8 mouse cellular contexts compared by ENCODE assay signal in genomic region chr10:34296911-34297298, GRCm38 (mm10). TPM values are rescaled to one million over a fixed set of nuclear protein-coding genes. Genes with fewer than 3 reads are reported as not detected.
DNase-seq lines count a peak whose midpoint lies in the region; ATAC-seq and TF ChIP-seq lines count a peak whose summit lies in the region.

No protein-coding gene starts in this region.

- peaks cover 18% of the 10 kb centered on the region for H3K4me1 ChIP-seq in erythroblast, embryonic 14.5 days (ENCODE audit: control insufficient read depth)
- H3K4me1 ChIP-seq in forebrain, embryonic 13.5 days: peaks cover 43% of the 10 kb centered on the region
- H3K4me1 ChIP-seq in liver, embryonic 13.5 days (replicated peaks): peaks cover 13% of the 10 kb centered on the region

- H3K9ac ChIP-seq in forebrain, embryonic 13.5 days: peak overlapping the region; percentile 71
- no peak overlapping the region for H3K9ac ChIP-seq in liver, embryonic 13.5 days

- no peak for DNase-seq in liver, embryonic 13.5 days
- DNase-seq in adrenal gland, postnatal 10 days: no peak
- no peak for DNase-seq in spleen, postnatal 14 days (ENCODE audit: low spot score in 2 of 2)

- peaks cover 23% of the 10 kb centered on the region for H3K27me3 ChIP-seq in erythroblast, embryonic 14.5 days (ENCODE audit: control insufficient read depth)
- H3K27me3 ChIP-seq in C2C12 (ENCODE audit: control insufficient read depth, insufficient read depth, insufficient read length): no peaks in the 10 kb centered on the region
- no peaks in the 10 kb centered on the region for H3K27me3 ChIP-seq in forebrain, embryonic 13.5 days
- peaks cover 12% of the 10 kb centered on the region; the same call in 1 of the 2 replicates for H3K27me3 ChIP-seq in liver, embryonic 13.5 days

- H3ac ChIP-seq in C2C12 (ENCODE audit: control insufficient read depth, insufficient read length, low read depth): no peak overlapping the region

- peak overlapping the region; percentile 64 for H3K4me3 ChIP-seq in erythroblast, embryonic 14.5 days (replicated peaks)
- H3K4me3 ChIP-seq in C2C12 (ENCODE audit: insufficient read depth, poor library complexity, severe bottlenecking): peak overlapping the region; percentile 37
- peak overlapping the region; percentile 80 for H3K4me3 ChIP-seq in forebrain, embryonic 13.5 days
- peak overlapping the region; percentile 67 for H3K4me3 ChIP-seq in liver, embryonic 13.5 days (replicated peaks)

- peak overlapping the region; percentile 99 for H3K27ac ChIP-seq in forebrain, embryonic 13.5 days
- no peak overlapping the region for H3K27ac ChIP-seq in liver, embryonic 13.5 days

- no peaks in the 10 kb centered on the region for H3K79me2 ChIP-seq in C2C12 (ENCODE audit: control insufficient read depth, insufficient read depth)

- H3K9me3 ChIP-seq in erythroblast, embryonic 14.5 days (ENCODE audit: control insufficient read depth, low read length): no peaks in the 10 kb centered on the region
- no peaks in the 10 kb centered on the region for H3K9me3 ChIP-seq in forebrain, embryonic 13.5 days (replicated peaks)
- no peaks in the 10 kb centered on the region for H3K9me3 ChIP-seq in liver, embryonic 13.5 days (replicated peaks)

- ATAC-seq in erythroblast, adult 5-6 weeks (replicated peaks; ENCODE audit: low FRiP score, poor library complexity, severe bottlenecking): no peak
- ATAC-seq in forebrain, embryonic 13.5 days: peak; percentile 36
- no peak for ATAC-seq in liver, embryonic 13.5 days (ENCODE audit: low read depth)
- ATAC-seq in inflammation-experienced regulatory T-cells, adult 6 months: no peak

- H3K4me2 ChIP-seq in forebrain, embryonic 13.5 days: peak overlapping the region; percentile 89
- peak overlapping the region; percentile 92 for H3K4me2 ChIP-seq in liver, embryonic 13.5 days

- H3K79me3 ChIP-seq in C2C12 (ENCODE audit: low read depth): no peaks in the 10 kb centered on the region

- H3K36me3 ChIP-seq in erythroblast, embryonic 14.5 days (ENCODE audit: control insufficient read depth): no peaks in the 10 kb centered on the region
- H3K36me3 ChIP-seq in C2C12 (ENCODE audit: control insufficient read depth, insufficient read depth): no peaks in the 10 kb centered on the region
- no peaks in the 10 kb centered on the region for H3K36me3 ChIP-seq in forebrain, embryonic 13.5 days (ENCODE audit: poor library complexity, severe bottlenecking)
- no peaks in the 10 kb centered on the region for H3K36me3 ChIP-seq in liver, embryonic 13.5 days

- TF ChIP-seq CTCF in C2C12 (IDR thresholded peaks at IDR 0.05; ENCODE audit: control insufficient read depth, insufficient read depth, insufficient read length): no peak

- 2% methylated on average over 13 of the region's 13 CpGs for WGBS in forebrain, embryonic 13.5 days
- WGBS in liver, embryonic 13.5 days (ENCODE audit: insufficient replicate concordance): 8% methylated on average over 13 of the region's 13 CpGs

TF ChIP-seq in C2C12, 6 proteins besides CTCF, POLR2A, EP300 and RAD21:
- TF ChIP-seq MAX (IDR thresholded peaks at IDR 0.05) (no peak), MYOD1 (IDR thresholded peaks at IDR 0.05; ENCODE audit: control insufficient read depth, insufficient read length, low read depth) (no peak), CEBPB (IDR thresholded peaks at IDR 0.05; ENCODE audit: low read depth) (no peak), USF1 (IDR thresholded peaks at IDR 0.05; ENCODE audit: low read depth) (no peak), FOSL1 (IDR thresholded peaks at IDR 0.05; ENCODE audit: insufficient read depth, low read length, poor library complexity, severe bottlenecking) (no peak), MYOG (IDR thresholded peaks at IDR 0.05; ENCODE audit: control insufficient read depth, extremely low read depth, insufficient read length) (no peak)
TF ChIP-seq in C2C12: peak in this region for 0.

RNA-seq across cellular contexts. Expression of gene Tspyl4, which starts 0.3 kb away (rescaled TPM):
- 0.03 TPM in 1 of 2 replicates, not detected in the other for polyA plus RNA-seq in erythroblast, embryonic 14.5 days (2012)
- total RNA-seq in erythroblast, adult 5-6 weeks (2015; ENCODE audit: low replicate concordance): 4.2 TPM in 1 of 2 replicates, not detected in the other
- total RNA-seq in erythroblast, adult 5-6 weeks (2017; ENCODE audit: low replicate concordance): 1.1 and 1.5 TPM in 2 replicates
- polyA plus RNA-seq in C2C12 (2012; fragmentation: generic; extraction: Trizol): 2.3 TPM
- polyA plus RNA-seq in forebrain, embryonic 13.5 days (2015; fragmentation: Nextera tagmentation; extraction: Ambion mirVana): 114 and 126 TPM in 2 replicates
- 0.82 and 0.99 TPM in 2 replicates for polyA plus RNA-seq in liver, embryonic 13.5 days (2015; fragmentation: Nextera tagmentation; extraction: Ambion mirVana)
- polyA plus RNA-seq in inflammation-experienced regulatory T-cells, adult 6 months (2017; shearing (Covaris generic)): 10 to 100 TPM; 11.8 to 18.2 (median 16.2) TPM
- 10 to 100 TPM; 15.6 to 18.5 TPM for total RNA-seq in adrenal gland, postnatal 10 days (2021)

RNA-seq across cellular contexts. Expression of gene Tspyl1, which starts 14.9 kb away (rescaled TPM):
- 1.7 and 2.7 TPM in 2 replicates for polyA plus RNA-seq in erythroblast, embryonic 14.5 days (2012)
- total RNA-seq in erythroblast, adult 5-6 weeks (2015; ENCODE audit: low replicate concordance): 40.3 and 45.2 TPM in 2 replicates
- total RNA-seq in erythroblast, adult 5-6 weeks (2017; ENCODE audit: low replicate concordance): 46.2 and 46.8 TPM in 2 replicates
- 15.5 TPM for polyA plus RNA-seq in C2C12 (2012; fragmentation: generic; extraction: Trizol)
- polyA plus RNA-seq in forebrain, embryonic 13.5 days (2015; fragmentation: Nextera tagmentation; extraction: Ambion mirVana): 108 and 111 TPM in 2 replicates
- 29.0 and 34.6 TPM in 2 replicates for polyA plus RNA-seq in liver, embryonic 13.5 days (2015; fragmentation: Nextera tagmentation; extraction: Ambion mirVana)
- 10 to 100 TPM; 36.1 to 49.1 (median 40.1) TPM for polyA plus RNA-seq in inflammation-experienced regulatory T-cells, adult 6 months (2017; shearing (Covaris generic))
- total RNA-seq in adrenal gland, postnatal 10 days (2021): 10 to 100 TPM; 49.8 to 50.8 TPM
